Mouse (Mus musculus): ENCODE results near the gene Anapc1. TPM values are rescaled to one million over a fixed set of nuclear protein-coding genes. Genes with fewer than 3 reads are reported as not detected.

The Anapc1 gene
- total RNA-seq (2023): 121 TPM

DNA sequence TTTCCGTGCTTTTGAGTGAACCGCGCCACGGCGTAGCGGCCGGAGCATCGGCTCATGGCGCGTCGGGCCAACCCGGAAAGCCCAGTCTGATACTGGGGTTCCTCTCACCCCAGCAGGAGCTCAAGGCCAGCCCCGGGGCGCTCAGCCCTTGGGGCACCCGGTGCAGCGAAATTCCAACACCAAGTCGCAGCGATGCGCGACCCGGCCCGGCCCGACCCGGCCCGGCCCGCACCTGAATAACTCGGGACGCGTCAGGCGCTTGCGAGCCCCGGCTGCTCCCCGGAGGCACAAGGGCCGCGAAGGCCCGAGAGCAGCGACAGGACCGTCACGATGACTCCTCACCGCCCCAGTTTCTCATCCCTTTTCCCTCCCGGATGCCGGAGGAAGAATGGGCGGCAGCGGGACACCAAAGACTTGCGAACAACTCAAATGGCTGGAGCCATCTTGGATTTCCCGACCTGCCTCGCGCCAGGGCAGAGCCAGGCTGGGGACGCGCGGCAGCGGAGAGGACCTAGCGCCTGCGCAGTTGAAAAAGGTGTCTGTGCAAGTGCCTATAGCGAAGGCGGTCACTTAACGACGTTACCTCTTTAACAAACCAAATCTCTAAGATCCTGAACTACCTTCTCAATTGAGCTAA, at the start of gene Anapc1:
Anapc1 (minus strand) TSS at position 471 of the 637 bp plus-strand sequence.

DNA sequence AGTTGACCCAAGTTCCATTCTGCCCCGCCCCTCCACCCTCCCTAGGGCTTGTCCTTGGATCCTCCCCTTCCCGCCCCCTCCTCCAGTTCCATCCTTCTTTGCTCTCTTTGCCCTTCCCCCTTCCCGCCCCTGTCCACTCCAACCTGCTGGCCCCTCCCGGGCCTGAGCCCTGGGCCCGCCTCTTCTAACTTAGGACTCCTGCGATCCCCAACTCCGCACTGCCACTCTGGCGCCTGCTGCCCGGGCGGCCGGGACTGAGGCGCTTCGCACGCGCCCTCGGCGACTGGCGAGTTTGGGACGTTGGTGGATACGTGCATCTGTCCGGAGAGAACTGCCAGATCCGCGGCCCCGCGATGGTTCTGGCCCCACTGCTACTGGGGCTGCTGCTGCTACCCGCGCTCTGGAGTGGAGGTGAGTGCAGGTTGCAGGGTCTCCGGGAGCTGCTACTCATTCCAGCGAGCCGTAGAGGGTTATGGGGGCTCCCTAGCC, 11.5 kb upstream of the Anapc1 start, which contains the start of gene Mertk:
Mertk (plus strand) TSS at position 264 of the 489 bp plus-strand sequence.

DNA sequence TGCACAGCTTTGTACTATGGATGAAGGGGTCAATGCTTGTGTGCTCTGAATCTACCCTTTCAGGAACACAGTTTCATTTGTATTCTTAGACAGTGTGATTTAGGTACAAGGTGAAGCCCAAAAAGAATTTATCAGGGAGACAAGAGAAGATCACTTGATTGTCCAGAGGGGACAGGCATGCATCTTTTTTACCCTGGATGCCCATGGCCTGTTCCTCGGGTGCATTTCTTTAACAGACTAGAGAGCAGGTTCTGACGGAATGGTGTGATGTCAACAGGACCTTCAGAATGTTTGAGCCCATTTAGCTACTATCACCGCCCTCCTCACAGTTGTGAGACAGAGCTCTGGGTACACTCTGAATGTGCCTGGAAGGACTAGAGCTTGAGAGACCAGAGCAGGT, 96.3 kb downstream of the Anapc1 start, which contains the start of gene Spdye4c:
Spdye4c (plus strand) TSS at position 301 of the 400 bp plus-strand sequence.

Other genes starting within 250 kb of the Anapc1 start
- not detected for gene Spdye4c, start 96.2 kb downstream of the Anapc1 start, total RNA-seq (2023)
- 1.1 TPM for gene Mertk, start 11.6 kb upstream of the Anapc1 start, total RNA-seq (2023)
- 40.5 TPM for gene Tmem87b, start 130.7 kb upstream of the Anapc1 start, total RNA-seq (2023)
- not detected for gene Fbln7, start 175.6 kb upstream of the Anapc1 start, total RNA-seq (2023)